Mouse (Mus musculus): ENCODE measurements around the gene Cxcl5.

GRCm38 (mm10) chr5:90742029-90742428 lies 17.1 kb upstream of the Cxcl5 start:
- TF ChIP-seq CTCF (IDR thresholded peaks at IDR 0.05; ENCODE audit: low read depth) (no peak), EP300 (optimal IDR thresholded peaks at IDR 0.05) (no peak)
